Mouse (Mus musculus): Measurements from ENCODE around the gene Prkn. TPM values are rescaled to one million over a fixed set of nuclear protein-coding genes. Genes with fewer than 3 reads are reported as not detected.

The Prkn gene
- polyA plus RNA-seq, 1 experiment from 2014 or later, result 1.6 TPM

GRCm38 (mm10) chr17:11514032-11514761 is 674.0 kb downstream of the Prkn start:
- Histone ChIP-seq H3K27me3 (no peaks in the 10 kb centered on the region), H3K27ac (no peak overlapping the region), H3K4me1 (peaks cover 5% of the 10 kb centered on the region; the same call in 1 of the 2 replicates), H3K4me3 (no peak overlapping the region), H3K9ac (no peak overlapping the region), H3K36me3 (ENCODE audit: poor library complexity, severe bottlenecking) (no peaks in the 10 kb centered on the region), H3K9me3 (replicated peaks) (no peaks in the 10 kb centered on the region), H3K4me2 (no peak overlapping the region)
- ATAC-seq, result no peak
- WGBS, result 31% methylated on average over 8 of the region's 8 CpGs

DNA sequence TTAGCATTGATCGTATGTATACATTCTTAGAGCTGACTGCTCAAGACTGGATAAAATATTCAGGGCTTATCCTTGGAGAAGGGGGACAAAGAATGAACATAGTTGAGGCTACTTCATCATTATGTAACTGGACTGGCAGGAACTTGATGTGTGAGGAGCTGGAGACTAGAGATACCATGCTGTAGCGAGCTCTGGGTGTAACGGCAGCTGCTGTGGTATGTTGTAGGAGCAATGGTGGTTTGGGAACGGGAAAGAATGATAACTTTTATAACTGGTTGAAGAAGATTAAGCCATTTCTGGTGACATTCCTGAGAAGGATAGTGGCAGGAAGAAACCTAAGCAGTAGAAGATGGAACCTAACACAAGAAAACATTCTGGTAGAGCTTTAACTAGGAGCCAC is 675.4 kb downstream of the Prkn start:
- H3K27me3 ChIP-seq, result no peaks in the 10 kb centered on the region
- ATAC-seq, result no peak
- no peak overlapping the region for H3K27ac ChIP-seq
- no peak overlapping the region for H3K4me3 ChIP-seq
- WGBS, result 95% methylated on average over 4 of the region's 4 CpGs
- no peak overlapping the region for H3K4me2 ChIP-seq
- no peak overlapping the region for H3K9ac ChIP-seq
- H3K36me3 ChIP-seq (ENCODE audit: poor library complexity, severe bottlenecking), result no peaks in the 10 kb centered on the region
- H3K9me3 ChIP-seq (replicated peaks), result no peaks in the 10 kb centered on the region
- peaks cover 5% of the 10 kb centered on the region; the same call in 1 of the 2 replicates for H3K4me1 ChIP-seq

GRCm38 (mm10) chr17:11516165-11516564 is 676.0 kb downstream of the Prkn start:
- Histone ChIP-seq H3K4me2 (no peak overlapping the region), H3K27me3 (no peaks in the 10 kb centered on the region), H3K9me3 (replicated peaks) (no peaks in the 10 kb centered on the region), H3K4me1 (peaks cover 5% of the 10 kb centered on the region; the same call in 1 of the 2 replicates), H3K9ac (no peak overlapping the region), H3K36me3 (ENCODE audit: poor library complexity, severe bottlenecking) (no peaks in the 10 kb centered on the region), H3K4me3 (no peak overlapping the region), H3K27ac (no peak overlapping the region)
- no peak for ATAC-seq
- WGBS, result 86% methylated on average over 7 of the region's 7 CpGs

DNA sequence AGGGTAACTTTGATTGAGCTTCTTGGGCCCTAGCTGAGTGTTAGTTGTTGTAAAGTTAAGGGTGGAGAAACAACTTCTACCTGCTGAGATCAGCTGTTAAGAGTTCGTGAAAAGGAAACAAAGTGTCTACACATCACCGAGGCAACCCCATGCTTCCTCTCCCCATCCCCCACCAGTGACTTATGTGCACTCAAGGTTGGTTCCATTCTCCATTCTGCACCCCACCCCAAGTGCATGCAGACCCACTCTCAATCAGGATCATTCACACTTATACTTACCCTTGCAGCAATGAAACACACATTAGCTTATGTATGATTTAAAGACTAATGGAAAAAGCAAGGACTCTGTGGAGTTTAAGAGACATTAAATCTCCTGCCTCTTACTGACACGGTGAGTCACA is 691.9 kb downstream of the Prkn start:
- 27% methylated on average over 3 of the region's 3 CpGs for WGBS
- no peak for ATAC-seq
- Histone ChIP-seq H3K36me3 (ENCODE audit: poor library complexity, severe bottlenecking) (no peaks in the 10 kb centered on the region), H3K9me3 (replicated peaks) (no peaks in the 10 kb centered on the region), H3K4me3 (no peak overlapping the region), H3K27ac (no peak overlapping the region), H3K9ac (no peak overlapping the region), H3K27me3 (no peaks in the 10 kb centered on the region), H3K4me2 (no peak overlapping the region), H3K4me1 (peaks cover 27% of the 10 kb centered on the region)

DNA sequence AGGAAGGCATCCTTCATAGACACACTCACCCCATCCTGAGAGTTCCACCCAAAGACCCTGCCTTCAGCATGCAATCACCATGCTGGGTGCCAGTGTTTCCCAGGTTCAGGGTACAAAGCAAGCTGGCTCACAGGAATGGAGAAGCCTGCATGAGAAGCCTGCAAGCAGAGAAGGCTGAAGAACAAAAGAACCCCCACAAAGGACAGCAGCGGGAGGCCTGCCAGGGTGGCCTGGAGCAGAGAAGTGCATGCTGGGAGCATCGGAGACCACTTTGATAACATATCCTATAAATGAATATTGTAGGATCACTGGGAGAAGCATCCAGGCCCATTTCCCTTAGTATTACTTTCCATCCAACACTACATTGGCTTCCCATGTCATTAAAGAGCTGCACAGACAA is 692.6 kb downstream of the Prkn start:
- Histone ChIP-seq H3K4me2 (no peak overlapping the region), H3K9ac (no peak overlapping the region), H3K4me3 (no peak overlapping the region), H3K36me3 (ENCODE audit: poor library complexity, severe bottlenecking) (no peaks in the 10 kb centered on the region), H3K4me1 (peaks cover 27% of the 10 kb centered on the region), H3K27ac (no peak overlapping the region; the same call in 1 of the 2 replicates), H3K9me3 (replicated peaks) (no peaks in the 10 kb centered on the region), H3K27me3 (no peaks in the 10 kb centered on the region)
- WGBS, result 12% methylated on average over 2 of the region's 2 CpGs
- ATAC-seq, result no peak

- no peaks in the 10 kb centered on the region for H3K27me3 ChIP-seq
- ATAC-seq, result no peak
- H3K9ac ChIP-seq, result no peak overlapping the region
- H3K4me1 ChIP-seq, result peaks cover 27% of the 10 kb centered on the region
- no peak overlapping the region for H3K4me3 ChIP-seq
- no peak overlapping the region for H3K4me2 ChIP-seq
- 6% methylated on average over 1 of the region's 1 CpGs for WGBS
- no peaks in the 10 kb centered on the region for H3K36me3 ChIP-seq (ENCODE audit: poor library complexity, severe bottlenecking)
- no peak overlapping the region for H3K27ac ChIP-seq
- no peaks in the 10 kb centered on the region for H3K9me3 ChIP-seq (replicated peaks)
Observed at GRCm38 (mm10) chr17:11533835-11534234, 693.7 kb downstream of the Prkn start.

- ATAC-seq, result no peak
- no peak overlapping the region for H3K4me3 ChIP-seq
- no peaks in the 10 kb centered on the region for H3K9me3 ChIP-seq (replicated peaks)
- H3K4me1 ChIP-seq, result peaks cover 12% of the 10 kb centered on the region
- H3K27ac ChIP-seq, result no peak overlapping the region
- H3K4me2 ChIP-seq, result no peak overlapping the region
- H3K9ac ChIP-seq, result no peak overlapping the region
- 91% methylated on average over 7 of the region's 7 CpGs for WGBS
- H3K36me3 ChIP-seq (ENCODE audit: poor library complexity, severe bottlenecking), result no peaks in the 10 kb centered on the region
- H3K27me3 ChIP-seq, result no peaks in the 10 kb centered on the region
Observed at GRCm38 (mm10) chr17:11538826-11539225, 698.6 kb downstream of the Prkn start.

DNA sequence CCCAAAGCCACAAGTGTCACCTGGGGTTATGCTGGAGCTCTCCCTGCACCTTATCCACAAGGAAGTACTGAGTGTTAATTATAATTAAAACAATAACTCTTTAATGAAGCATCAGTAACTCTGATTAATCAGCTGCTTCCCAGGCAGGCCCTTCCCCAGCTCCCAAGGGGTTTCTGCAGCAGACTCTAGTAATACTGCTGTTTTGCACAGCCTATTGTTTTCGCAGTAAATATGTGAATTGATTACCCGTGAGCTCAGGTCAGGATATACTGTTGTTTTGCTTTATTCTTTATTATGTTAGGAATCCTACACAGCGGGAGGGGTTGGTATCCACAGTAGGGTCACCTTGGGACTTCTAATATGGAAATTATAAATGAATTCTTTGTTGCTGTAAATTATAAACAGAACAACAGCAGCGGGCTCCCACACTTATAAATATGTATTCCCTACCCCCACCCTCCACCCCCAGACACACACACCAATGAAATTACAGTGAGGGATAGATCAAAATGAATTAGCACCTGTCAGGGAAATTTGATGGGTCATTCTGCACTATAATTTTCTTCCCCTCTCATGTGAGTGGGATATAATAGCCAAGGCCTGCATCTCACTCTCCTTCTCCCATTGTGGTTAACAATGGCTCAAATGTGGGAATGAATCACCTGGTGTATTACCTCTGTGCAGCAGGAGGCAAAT is 701.9 kb downstream of the Prkn start:
- Histone ChIP-seq H3K36me3 (ENCODE audit: poor library complexity, severe bottlenecking) (no peaks in the 10 kb centered on the region), H3K4me3 (no peak overlapping the region), H3K4me1 (0 out of 2 replicates have a peak, but pooled peaks cover 5% of the 10 kb centered on the region), H3K4me2 (no peak overlapping the region), H3K27me3 (no peaks in the 10 kb centered on the region), H3K9ac (no peak overlapping the region), H3K27ac (no peak overlapping the region), H3K9me3 (replicated peaks) (no peaks in the 10 kb centered on the region)
- peak; percentile 57; the same call in 1 of the 2 replicates for ATAC-seq
- 57% methylated on average over 4 of the region's 4 CpGs for WGBS

DNA sequence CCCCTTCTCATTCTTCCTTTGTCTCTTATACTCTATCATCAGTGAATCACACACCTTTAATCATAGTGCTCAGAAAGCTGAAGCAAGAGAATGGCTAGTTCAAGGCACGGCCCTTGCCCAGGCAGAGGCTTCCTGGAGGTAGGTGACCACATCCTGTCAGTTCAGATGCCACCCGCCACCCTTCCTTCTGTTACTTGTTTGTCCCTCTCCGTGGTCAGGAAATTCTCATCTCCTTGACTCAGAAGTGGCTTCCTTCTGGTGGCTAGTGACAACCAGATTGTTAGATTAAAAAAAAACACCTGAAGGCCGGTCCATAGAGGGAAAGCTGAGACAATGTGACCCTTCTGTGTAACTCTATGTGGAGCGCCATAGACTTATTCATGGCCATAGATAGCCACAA is 710.4 kb downstream of the Prkn start:
- no peaks in the 10 kb centered on the region for H3K4me1 ChIP-seq
- H3K4me3 ChIP-seq, result no peak overlapping the region
- H3K27ac ChIP-seq, result no peak overlapping the region
- no peaks in the 10 kb centered on the region for H3K27me3 ChIP-seq
- no peak for ATAC-seq
- H3K4me2 ChIP-seq, result no peak overlapping the region
- 93% methylated on average over 5 of the region's 5 CpGs for WGBS
- H3K9ac ChIP-seq, result no peak overlapping the region
- H3K36me3 ChIP-seq (ENCODE audit: poor library complexity, severe bottlenecking), result no peaks in the 10 kb centered on the region
- no peaks in the 10 kb centered on the region for H3K9me3 ChIP-seq (replicated peaks)

- Histone ChIP-seq H3K9ac (no peak overlapping the region), H3K9me3 (replicated peaks) (no peaks in the 10 kb centered on the region), H3K4me1 (no peaks in the 10 kb centered on the region), H3K36me3 (ENCODE audit: poor library complexity, severe bottlenecking) (no peaks in the 10 kb centered on the region), H3K27ac (no peak overlapping the region), H3K4me3 (no peak overlapping the region), H3K27me3 (no peaks in the 10 kb centered on the region), H3K4me2 (no peak overlapping the region)
- WGBS, result 93% methylated on average over 6 of the region's 6 CpGs
- ATAC-seq, result no peak
Observed at GRCm38 (mm10) chr17:11565681-11566080, 725.5 kb downstream of the Prkn start.

DNA sequence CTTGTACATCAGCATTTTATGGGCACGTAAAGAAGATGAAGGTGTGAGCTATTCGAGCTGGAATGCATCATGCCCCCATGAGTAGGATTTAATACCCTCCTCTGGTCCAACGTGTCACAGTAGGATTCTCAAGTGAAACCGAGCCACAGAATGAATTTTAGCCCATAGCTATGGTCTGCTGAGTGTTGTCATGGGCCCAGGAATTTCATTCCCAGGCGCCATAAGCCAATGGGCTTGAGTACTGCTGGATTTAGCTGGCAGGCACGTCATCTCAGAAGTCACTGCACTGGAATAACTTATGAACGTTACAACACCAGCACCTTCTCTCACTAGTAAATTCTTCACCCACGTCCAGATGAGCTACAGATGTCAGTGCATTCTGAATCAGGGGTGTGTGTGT is 730.2 kb downstream of the Prkn start:
- H3K4me2 ChIP-seq, result no peak overlapping the region
- WGBS, result 77% methylated on average over 8 of the region's 8 CpGs
- ATAC-seq, result no peak

DNA sequence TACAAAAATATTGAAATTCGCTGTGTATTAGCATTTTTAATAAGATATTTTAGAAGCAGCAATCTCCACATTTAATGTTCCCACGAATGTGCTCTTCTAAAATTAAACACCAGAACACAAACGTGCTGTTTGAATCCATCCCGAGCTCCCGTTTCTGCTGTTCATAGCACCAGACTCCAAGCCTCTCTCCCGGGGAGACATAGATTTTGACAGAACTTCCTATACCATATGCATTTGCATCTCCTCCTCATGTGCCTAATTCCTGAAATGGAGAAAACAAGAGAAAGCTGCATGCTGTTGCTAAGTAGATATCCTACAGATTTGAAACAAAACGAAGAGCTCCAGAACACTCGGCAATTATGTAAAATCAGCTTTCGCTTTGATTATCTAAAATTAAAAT is 733.5 kb downstream of the Prkn start:
- no peaks in the 10 kb centered on the region for H3K4me1 ChIP-seq
- H3K36me3 ChIP-seq (ENCODE audit: poor library complexity, severe bottlenecking), result no peaks in the 10 kb centered on the region
- H3K4me3 ChIP-seq, result no peak overlapping the region
- no peak overlapping the region for H3K9ac ChIP-seq
- no peak for ATAC-seq
- no peaks in the 10 kb centered on the region for H3K27me3 ChIP-seq
- no peak overlapping the region for H3K27ac ChIP-seq
- WGBS, result 92% methylated on average over 9 of the region's 9 CpGs
- no peak overlapping the region for H3K4me2 ChIP-seq
- no peaks in the 10 kb centered on the region for H3K9me3 ChIP-seq (replicated peaks)

More for the DNA sequence above, 730.2 kb downstream of the Prkn start:
- no peaks in the 10 kb centered on the region for H3K4me1 ChIP-seq
- no peaks in the 10 kb centered on the region for H3K9me3 ChIP-seq (replicated peaks)
- H3K27ac ChIP-seq, result no peak overlapping the region
- no peaks in the 10 kb centered on the region for H3K27me3 ChIP-seq
- no peaks in the 10 kb centered on the region for H3K36me3 ChIP-seq (ENCODE audit: poor library complexity, severe bottlenecking)
- no peak overlapping the region for H3K4me3 ChIP-seq
- no peak overlapping the region for H3K9ac ChIP-seq

Data from forebrain, embryonic 13.5 days (tissue).